Mouse (Mus musculus) activated CD4-positive, CD25-positive, alpha-beta regulatory T cell, adult 4 months (primary cell): ENCODE results near the gene Gyg. TPM values are rescaled to one million over a fixed set of nuclear protein-coding genes. Genes with fewer than 3 reads are reported as not detected.
"Not testable (repeated sequence)": the region's sequence is repeated elsewhere in the genome, so short reads cannot be mapped to it uniquely, and the experiment has no call there.

Experiments
- ATAC-seq: one replicate; pipeline ENCODE4 v1.8.0; 2017
- polyA plus RNA-seq, 2 experiments: library from polyadenylated mRNA; unstranded; fragments of 100-300 nt; shearing (Covaris generic); gene quantifications; one replicate each; pipeline ENCODE4 v1.2.1; 2017

Gene Gyg
- polyA plus RNA-seq, 2 experiments from 2014 or later = 113 to 139 TPM

- no peak for ATAC-seq
Observed at GRCm38 (mm10) chr3:20130456-20131349, 24.4 kb downstream of the Gyg start.

- no peak for ATAC-seq
Observed at GRCm38 (mm10) chr3:20129491-20129890, 25.6 kb downstream of the Gyg start.

- ATAC-seq = no peak
Observed at GRCm38 (mm10) chr3:20127047-20127595, 28.0 kb downstream of the Gyg start.

- no peak for ATAC-seq
Observed at GRCm38 (mm10) chr3:20125604-20126003, 29.5 kb downstream of the Gyg start.

GRCm38 (mm10) chr3:20121582-20121981 lies 33.5 kb downstream of the Gyg start:
- ATAC-seq = not testable (repeated sequence)

GRCm38 (mm10) chr3:20119686-20120244 lies 35.4 kb downstream of the Gyg start:
- no peak for ATAC-seq

GRCm38 (mm10) chr3:20119044-20119591 lies 36.0 kb downstream of the Gyg start:
- ATAC-seq = no peak

GRCm38 (mm10) chr3:20111913-20112312 lies 43.2 kb downstream of the Gyg start:
- no peak for ATAC-seq

GRCm38 (mm10) chr3:20108881-20109280 lies 46.2 kb downstream of the Gyg start:
- no peak for ATAC-seq

GRCm38 (mm10) chr3:20104776-20105175 lies 50.3 kb downstream of the Gyg start:
- ATAC-seq = peak; percentile 95

GRCm38 (mm10) chr3:20104318-20104717 lies 50.8 kb downstream of the Gyg start:
- ATAC-seq = peak; percentile 50

- ATAC-seq = no peak
Observed at GRCm38 (mm10) chr3:20103830-20104229, 51.3 kb downstream of the Gyg start.

- ATAC-seq = no peak
Observed at GRCm38 (mm10) chr3:20082161-20082560, 73.0 kb downstream of the Gyg start.

- ATAC-seq = no peak
Observed at GRCm38 (mm10) chr3:20076145-20077053, 78.7 kb downstream of the Gyg start.

Other genes with a start within 250 kb of the Gyg start
- gene Cp, start 198.3 kb downstream of the Gyg start, polyA plus RNA-seq = under 1 TPM; 0.24 to 0.37 TPM
- 10 to 100 TPM; 25.7 to 31.6 TPM for gene Hps3, start 120.0 kb downstream of the Gyg start, polyA plus RNA-seq
- 10 to 100 TPM; 64.8 to 79.8 TPM for gene Hltf, start 97.5 kb downstream of the Gyg start, polyA plus RNA-seq
- under 1 TPM in 1 of 2 experiments, not detected in 1; 0.22 TPM for gene Cpa3, start 86.9 kb upstream of the Gyg start, polyA plus RNA-seq
- gene Cpb1, start 120.4 kb upstream of the Gyg start, polyA plus RNA-seq = not detected
- gene Agtr1b, start 211.9 kb upstream of the Gyg start, polyA plus RNA-seq = not detected